ENCODE assay signal across 8 mouse cellular contexts in the genomic region with DNA sequence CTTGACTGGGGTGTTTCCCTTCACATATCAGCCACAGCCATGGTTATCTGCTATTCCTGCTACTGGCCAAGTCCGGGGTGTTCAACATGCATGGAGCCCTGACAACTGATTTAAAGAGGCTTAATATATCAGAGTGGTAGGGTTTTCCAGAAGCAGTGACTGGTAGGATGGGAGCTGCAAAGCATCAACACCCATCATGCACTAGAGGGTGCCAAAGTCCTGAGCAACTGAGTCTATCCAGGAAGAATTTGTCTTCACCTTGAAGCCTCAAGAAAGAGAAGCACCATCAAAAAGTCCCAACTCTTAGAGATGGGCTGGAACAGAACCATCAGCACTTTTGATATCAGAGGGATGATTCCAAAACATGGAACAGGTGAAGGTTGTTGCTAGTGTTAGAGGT.
DNase-seq lines count a peak whose midpoint lies in the region; ATAC-seq and TF ChIP-seq lines count a peak whose summit lies in the region.

No protein-coding gene starts in this region.

- no peaks in the 10 kb centered on the region for H3K36me3 ChIP-seq in heart, postnatal 0 days (replicated peaks; ENCODE audit: control insufficient read depth, insufficient read depth, low read length)
- H3K36me3 ChIP-seq in heart, embryonic 12.5 days = no peaks in the 10 kb centered on the region

- no peak overlapping the region for H3K4me2 ChIP-seq in heart, postnatal 0 days (ENCODE audit: low read depth, low read length)
- no peak overlapping the region for H3K4me2 ChIP-seq in heart, embryonic 12.5 days

- no peak overlapping the region for H3K27ac ChIP-seq in heart, postnatal 0 days (ENCODE audit: low read depth)
- H3K27ac ChIP-seq in heart, embryonic 12.5 days (ENCODE audit: poor library complexity, severe bottlenecking) = no peak overlapping the region

- POLR2A ChIA-PET in Patski (lab: Charles Lee) = no interaction called here

- H3K4me1 ChIP-seq in heart, postnatal 0 days (ENCODE audit: control insufficient read depth, insufficient read depth) = no peaks in the 10 kb centered on the region
- no peaks in the 10 kb centered on the region for H3K4me1 ChIP-seq in heart, embryonic 12.5 days (replicated peaks)

- no peaks in the 10 kb centered on the region for H3K9me3 ChIP-seq in heart, postnatal 0 days (replicated peaks; ENCODE audit: control insufficient read depth, low read length)
- H3K9me3 ChIP-seq in heart, embryonic 12.5 days (replicated peaks) = no peaks in the 10 kb centered on the region

- no peaks in the 10 kb centered on the region for H3K27me3 ChIP-seq in heart, postnatal 0 days (ENCODE audit: control insufficient read depth, insufficient read depth, low read length)
- no peaks in the 10 kb centered on the region for H3K27me3 ChIP-seq in heart, embryonic 12.5 days (replicated peaks)
- no peaks in the 10 kb centered on the region for H3K27me3 ChIP-seq in Patski

- DNase-seq in heart, postnatal 0 days (ENCODE audit: low spot score) = peak; percentile 18
- DNase-seq in 3T3-L1 (ENCODE audit: low read depth, low spot score) (peak; percentile 64), Patski (ENCODE audit: low read depth, low spot score) (no peak)
- peak; percentile 55 to 68 for DNase-seq in cerebellum, postnatal 36 days
- peak; percentile 52 for DNase-seq in kidney, postnatal 10 days
- DNase-seq in mesoderm, embryonic 11.5 days (ENCODE audit: low read depth, low spot score) = peak; percentile 23

- no peak overlapping the region for H3K4me3 ChIP-seq in heart, postnatal 0 days (ENCODE audit: low read depth, low read length)
- no peak overlapping the region for H3K4me3 ChIP-seq in heart, embryonic 12.5 days

- CTCF ChIA-PET in Patski (lab: Charles Lee) = interaction anchor here (0.9 kb wide), 1 partner anchor 28 kb away, joined by 3 read pairs; no protein-coding TSS in a partner anchor

- no peak for TF ChIP-seq EP300 in heart, postnatal 0 days (IDR thresholded peaks at IDR 0.05; ENCODE audit: low read depth)

- 36% methylated on average over 1 of the region's 1 CpGs for WGBS in heart, postnatal 0 days
- WGBS in heart, embryonic 12.5 days = 49% methylated on average over 1 of the region's 1 CpGs

- in situ Hi-C loops in Patski (cut with MboI; ENCODE audit: low pct_unique_long_range_greater_than_20kb) = no loop called here

- TF ChIP-seq CTCF in heart, postnatal 0 days (IDR thresholded peaks at IDR 0.05; ENCODE audit: low read depth) = peak; percentile 60
- TF ChIP-seq CTCF in Patski (IDR thresholded peaks at IDR 0.05) = peak; percentile 18

- H3K9ac ChIP-seq in heart, postnatal 0 days (replicated peaks; ENCODE audit: low read depth, low read length) = no peak overlapping the region
- H3K9ac ChIP-seq in heart, embryonic 12.5 days = no peak overlapping the region

- no peak for ATAC-seq in heart, postnatal 0 days (ENCODE audit: insufficient read depth, low read depth)
- no peak for ATAC-seq in heart, embryonic 12.5 days (ENCODE audit: insufficient number of reproducible peaks, low FRiP score)
- no peak for ATAC-seq in Patski
- ATAC-seq in erythroid progenitor cell, adult 5-6 weeks (replicated peaks; ENCODE audit: low FRiP score, poor library complexity, severe bottlenecking) = no peak
